In the genomic region with DNA sequence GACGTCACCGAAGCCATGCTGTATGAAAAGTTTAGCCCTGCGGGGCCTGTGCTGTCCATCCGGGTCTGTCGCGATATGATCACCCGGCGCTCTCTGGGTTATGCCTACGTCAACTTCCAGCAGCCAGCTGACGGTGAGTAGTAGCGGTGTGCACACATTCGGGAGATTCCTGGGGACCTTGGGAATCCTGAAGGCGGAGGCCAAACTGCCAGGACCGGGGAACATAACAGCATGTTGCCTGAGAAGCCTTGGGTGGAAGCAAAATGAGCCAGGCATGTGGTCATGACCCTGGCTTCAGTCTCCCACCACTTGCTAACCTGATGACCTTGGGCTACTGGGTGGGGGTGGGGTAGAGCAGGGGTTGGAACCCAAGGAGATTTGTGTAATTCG, we compare ENCODE assay signal across 9 mouse cellular contexts. TPM values are rescaled to one million over a fixed set of nuclear protein-coding genes. Genes with fewer than 3 reads are reported as not detected.
DNase-seq lines count a peak whose midpoint lies in the region; ATAC-seq and TF ChIP-seq lines count a peak whose summit lies in the region.
"Not testable (repeated sequence)": the region's sequence is repeated elsewhere in the genome, so short reads cannot be mapped to it uniquely, and the experiment has no call there.
"Had no signal": no experiment of that assay in that cellular context is flagged by ENCODE, and none has a peak within 500 bp of the region (broad histone marks: within the 10 kb centered on the region; RNA-seq: fewer than 3 reads in every experiment).

No protein-coding gene starts in this region.

- not testable (repeated sequence) for H3K9me3 ChIP-seq in embryonic facial prominence, embryonic 11.5 days (replicated peaks; ENCODE audit: control insufficient read depth, low read length); hindbrain, postnatal 0 days (ENCODE audit: low read length); limb, embryonic 15.5 days; midbrain, embryonic 11.5 days (ENCODE audit: control insufficient read depth, low read length)

- DNase-seq in 3T3-L1 (ENCODE audit: low read depth, low spot score) (peak; percentile 63), adipocyte (ENCODE audit: low spot score) (peak; percentile 44)
- DNase-seq in embryonic facial prominence, embryonic 11.5 days (ENCODE audit: low spot score) = peak; percentile 33
- DNase-seq in heart, adult 18-20 months = peak; percentile 29 to 55
- peak; percentile 13 for DNase-seq in hindbrain, postnatal 0 days (ENCODE audit: low spot score)
- DNase-seq in midbrain, embryonic 11.5 days (ENCODE audit: low spot score, missing footprints) = peak; percentile 91
- DNase-seq in spleen, adult 12 weeks (ENCODE audit: low spot score) = peak; percentile 26

- H3K4me2 ChIP-seq in embryonic facial prominence, embryonic 11.5 days (ENCODE audit: low read depth, low read length) = peak overlapping the region; percentile 86
- peak overlapping the region; percentile 70 for H3K4me2 ChIP-seq in hindbrain, postnatal 0 days (ENCODE audit: low read depth, low read length)
- H3K4me2 ChIP-seq in limb, embryonic 15.5 days = peak overlapping the region; percentile 74
- H3K4me2 ChIP-seq in midbrain, embryonic 11.5 days = peak overlapping the region; percentile 88

- not testable (repeated sequence) for H3K27ac ChIP-seq in embryonic facial prominence, embryonic 11.5 days (replicated peaks; ENCODE audit: low read depth, low read length); hindbrain, postnatal 0 days; limb, embryonic 15.5 days; midbrain, embryonic 11.5 days (ENCODE audit: low read depth, low read length)

- H3K36me3 ChIP-seq in embryonic facial prominence, embryonic 11.5 days (replicated peaks; ENCODE audit: control insufficient read depth, insufficient read depth, low read depth, low read length); hindbrain, postnatal 0 days (ENCODE audit: insufficient read depth, low read length); midbrain, embryonic 11.5 days (ENCODE audit: control insufficient read depth, insufficient read depth, low read length): not testable (repeated sequence)
- peaks cover 21% of the 10 kb centered on the region for H3K36me3 ChIP-seq in limb, embryonic 15.5 days

- H3K27me3 ChIP-seq in embryonic facial prominence, embryonic 11.5 days (ENCODE audit: control insufficient read depth, insufficient read depth, low read length); hindbrain, postnatal 0 days (ENCODE audit: insufficient read depth, low read length); limb, embryonic 15.5 days; midbrain, embryonic 11.5 days (ENCODE audit: control insufficient read depth, insufficient read depth, low read length): not testable (repeated sequence)

- H3K9ac ChIP-seq in embryonic facial prominence, embryonic 11.5 days (replicated peaks; ENCODE audit: low read length) = peak overlapping the region; percentile 60
- H3K9ac ChIP-seq in hindbrain, postnatal 0 days (replicated peaks; ENCODE audit: low read length) = peak overlapping the region; percentile 43; the same call in 1 of the 2 replicates
- peak overlapping the region; percentile 45 for H3K9ac ChIP-seq in limb, embryonic 15.5 days
- peak overlapping the region; percentile 68 for H3K9ac ChIP-seq in midbrain, embryonic 11.5 days (ENCODE audit: low read length)

- not testable (repeated sequence) for TF ChIP-seq CTCF in hindbrain, postnatal 0 days (IDR thresholded peaks at IDR 0.05; ENCODE audit: low read depth)

- peak overlapping the region; percentile 48 for H3K4me3 ChIP-seq in embryonic facial prominence, embryonic 11.5 days (ENCODE audit: low read depth, low read length)
- peak overlapping the region; percentile 54 for H3K4me3 ChIP-seq in hindbrain, postnatal 0 days (ENCODE audit: low read length)
- peak overlapping the region; percentile 56 for H3K4me3 ChIP-seq in limb, embryonic 15.5 days
- peak overlapping the region; percentile 47 for H3K4me3 ChIP-seq in midbrain, embryonic 11.5 days (ENCODE audit: low read depth, low read length)

- not testable (repeated sequence) for H3K4me1 ChIP-seq in embryonic facial prominence, embryonic 11.5 days (ENCODE audit: control insufficient read depth, insufficient read depth, low read length)
- H3K4me1 ChIP-seq in hindbrain, postnatal 0 days (ENCODE audit: insufficient read depth, low read length) = peaks cover 22% of the 10 kb centered on the region
- H3K4me1 ChIP-seq in limb, embryonic 15.5 days = peaks cover 25% of the 10 kb centered on the region
- H3K4me1 ChIP-seq in midbrain, embryonic 11.5 days (ENCODE audit: control insufficient read depth, insufficient read depth, low read length) = peaks cover 22% of the 10 kb centered on the region

- WGBS in embryonic facial prominence, embryonic 11.5 days = 2% methylated on average over 10 of the region's 15 CpGs
- WGBS in hindbrain, postnatal 0 days = 3% methylated on average over 10 of the region's 15 CpGs
- WGBS in limb, embryonic 15.5 days = under 1% methylated on average over 13 of the region's 15 CpGs
- 1% methylated on average over 10 of the region's 15 CpGs for WGBS in midbrain, embryonic 11.5 days

- 0 out of 2 replicates have a peak, but pooled peaks have one; percentile 4 for ATAC-seq in embryonic facial prominence, embryonic 11.5 days (replicated peaks; ENCODE audit: insufficient number of reproducible peaks, low FRiP score, low TSS enrichment, low read depth)
- ATAC-seq in hindbrain, postnatal 0 days = peak; percentile 30; the same call in 1 of the 2 replicates
- not testable (repeated sequence) for ATAC-seq in limb, embryonic 15.5 days (ENCODE audit: insufficient number of reproducible peaks, low FRiP score, low TSS enrichment, low read depth)
- ATAC-seq in midbrain, embryonic 11.5 days (ENCODE audit: low FRiP score) = peak; percentile 9; the same call in 1 of the 2 replicates

RNA-seq across cellular contexts. Expression of gene Pabpc4, which starts 21.5 kb away (rescaled TPM):
- 43.0 and 44.0 TPM in 2 replicates for polyA plus RNA-seq in embryonic facial prominence, embryonic 11.5 days (2014; fragmentation: Nextera tagmentation; extraction: Ambion mirVana)
- 100 to 1,000 TPM; 336 to 356 TPM for total RNA-seq in heart, adult 18-20 months (2021)
- total RNA-seq in hindbrain, postnatal 0 days (2014; rRNA removed) = 100 and 137 TPM in 2 replicates
- polyA plus RNA-seq in hindbrain, postnatal 0 days (2015; fragmentation: Nextera tagmentation; extraction: Ambion mirVana) = 19.9 and 22.7 TPM in 2 replicates
- 40.1 and 42.6 TPM in 2 replicates for polyA plus RNA-seq in limb, embryonic 15.5 days (2015; fragmentation: Nextera tagmentation; extraction: Ambion mirVana)
- polyA plus RNA-seq in midbrain, embryonic 11.5 days (2014; fragmentation: Nextera tagmentation; extraction: Ambion mirVana) = 29.6 and 40.4 TPM in 2 replicates

RNA-seq across cellular contexts. Expression of gene Oxct2a, which starts 39.8 kb away (rescaled TPM):
- not detected in 2 replicates for polyA plus RNA-seq in embryonic facial prominence, embryonic 11.5 days (2014; fragmentation: Nextera tagmentation; extraction: Ambion mirVana)
- not detected for total RNA-seq in heart, adult 18-20 months (2021)
- 0.25 and 0.47 TPM in 2 replicates for total RNA-seq in hindbrain, postnatal 0 days (2014; rRNA removed)
- polyA plus RNA-seq in hindbrain, postnatal 0 days (2015; fragmentation: Nextera tagmentation; extraction: Ambion mirVana) = 0.20 TPM in 2 replicates
- 0.17 TPM in 1 of 2 replicates, not detected in the other for polyA plus RNA-seq in limb, embryonic 15.5 days (2015; fragmentation: Nextera tagmentation; extraction: Ambion mirVana)
- not detected in 2 replicates for polyA plus RNA-seq in midbrain, embryonic 11.5 days (2014; fragmentation: Nextera tagmentation; extraction: Ambion mirVana)
- total RNA-seq: megakaryocyte-erythroid progenitor cell, adult 5-6 weeks had no signal

RNA-seq across cellular contexts. Expression of gene Heyl, which starts 50.3 kb away (rescaled TPM):
- 8.0 and 8.1 TPM in 2 replicates for polyA plus RNA-seq in embryonic facial prominence, embryonic 11.5 days (2014; fragmentation: Nextera tagmentation; extraction: Ambion mirVana)
- 10 to 100 TPM in 1 of 2 experiments, 1 to 10 TPM in 1; 8.9 to 11.2 TPM for total RNA-seq in heart, adult 18-20 months (2021)
- 5.1 and 6.5 TPM in 2 replicates for total RNA-seq in hindbrain, postnatal 0 days (2014; rRNA removed)
- 3.5 TPM in 2 replicates for polyA plus RNA-seq in hindbrain, postnatal 0 days (2015; fragmentation: Nextera tagmentation; extraction: Ambion mirVana)
- 11.0 and 15.6 TPM in 2 replicates for polyA plus RNA-seq in limb, embryonic 15.5 days (2015; fragmentation: Nextera tagmentation; extraction: Ambion mirVana)
- polyA plus RNA-seq in midbrain, embryonic 11.5 days (2014; fragmentation: Nextera tagmentation; extraction: Ambion mirVana) = 6.8 and 7.7 TPM in 2 replicates

RNA-seq across cellular contexts. Expression of gene Bmp8a, which starts 59.4 kb away (rescaled TPM):
- 0.24 and 0.39 TPM in 2 replicates for polyA plus RNA-seq in embryonic facial prominence, embryonic 11.5 days (2014; fragmentation: Nextera tagmentation; extraction: Ambion mirVana)
- total RNA-seq in heart, adult 18-20 months (2021) = not detected
- 0.10 and 0.18 TPM in 2 replicates for total RNA-seq in hindbrain, postnatal 0 days (2014; rRNA removed)
- 0.32 and 0.44 TPM in 2 replicates for polyA plus RNA-seq in hindbrain, postnatal 0 days (2015; fragmentation: Nextera tagmentation; extraction: Ambion mirVana)
- polyA plus RNA-seq in limb, embryonic 15.5 days (2015; fragmentation: Nextera tagmentation; extraction: Ambion mirVana) = 6.3 and 7.2 TPM in 2 replicates
- polyA plus RNA-seq in midbrain, embryonic 11.5 days (2014; fragmentation: Nextera tagmentation; extraction: Ambion mirVana) = 0.14 TPM in 1 of 2 replicates, not detected in the other
- total RNA-seq: megakaryocyte-erythroid progenitor cell, adult 5-6 weeks had no signal

Comparison
In these comparisons a context has a peak if more than half of its experiments do, and no peak if none do; other contexts are left out.
1. DNase-seq: peak in every context shown above with its lines; median percentile 91 in midbrain, embryonic 11.5 days; 63 in 3T3-L1; 44 in adipocyte; 42 in heart, adult 18-20 months; 33 in embryonic facial prominence, embryonic 11.5 days; 26 in spleen, adult 12 weeks; 13 in hindbrain, postnatal 0 days.